Mouse (Mus musculus): Measurements from ENCODE around the gene Smarcd1. TPM values are rescaled to one million over a fixed set of nuclear protein-coding genes. Genes with fewer than 3 reads are reported as not detected.

Gene Smarcd1
- polyA plus RNA-seq, 1 experiment = 18.9 TPM

DNA sequence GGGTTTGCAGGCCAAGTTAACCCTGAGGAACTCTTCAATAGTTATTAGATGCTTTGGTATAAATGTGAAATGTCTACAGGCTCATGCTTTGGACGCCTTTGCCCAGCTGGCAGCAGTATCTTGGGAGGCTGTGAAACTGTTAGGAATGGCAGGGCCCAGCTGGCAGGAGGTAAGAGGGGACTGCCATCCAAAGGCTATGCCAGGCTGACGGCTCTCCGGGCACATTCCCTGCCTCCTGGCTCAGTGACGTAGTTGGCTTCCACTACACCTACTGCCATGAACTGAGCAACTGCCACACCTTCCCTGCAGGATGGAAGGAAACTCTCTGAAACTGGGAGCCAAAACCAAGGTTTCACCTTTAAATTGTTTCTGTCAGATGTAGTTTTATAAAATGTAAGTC lies 38.3 kb downstream of the Smarcd1 start:
- TF ChIP-seq POLR2A (IDR thresholded peaks at IDR 0.05; ENCODE audit: insufficient read length, low read depth) = no peak
- TF ChIP-seq TCF3 (IDR thresholded peaks at IDR 0.05; ENCODE audit: insufficient read length, low read depth) = no peak
- no peak for TF ChIP-seq MYOD1 (IDR thresholded peaks at IDR 0.05; ENCODE audit: control insufficient read depth in 1 of 3, insufficient read length in 2 of 3, low read depth in 2 of 3)
- no peak for TF ChIP-seq E2F4 (IDR thresholded peaks at IDR 0.05; ENCODE audit: insufficient read depth)
- no peak for TF ChIP-seq CEBPB (IDR thresholded peaks at IDR 0.05; ENCODE audit: insufficient read depth, poor library complexity, severe bottlenecking)
- no peak for TF ChIP-seq MYOG (IDR thresholded peaks at IDR 0.05; ENCODE audit: control insufficient read depth in 1 of 3, insufficient read depth in 1 of 3, insufficient read length in 2 of 3, low read depth in 2 of 3)
- TF ChIP-seq SRF (IDR thresholded peaks at IDR 0.05; ENCODE audit: control insufficient read depth, insufficient read length, low read depth) = no peak
- no peak for TF ChIP-seq USF1 (IDR thresholded peaks at IDR 0.05; ENCODE audit: low read depth)
- no peak for TF ChIP-seq REST (IDR thresholded peaks at IDR 0.05; ENCODE audit: insufficient read depth, insufficient read length)
- no peak for TF ChIP-seq POLR2AphosphoS2 (IDR thresholded peaks at IDR 0.05; ENCODE audit: insufficient read length, low read depth)
- TF ChIP-seq TCF12 (IDR thresholded peaks at IDR 0.05; ENCODE audit: insufficient read depth, poor library complexity, severe bottlenecking) = no peak
- no peak for TF ChIP-seq MAX (IDR thresholded peaks at IDR 0.05; ENCODE audit: low read depth)
- Histone ChIP-seq H3K4me2 (ENCODE audit: low read depth) (no peak overlapping the region), H3K36me3 (ENCODE audit: control insufficient read depth, insufficient read depth) (peaks cover 50% of the 10 kb centered on the region), H3ac (ENCODE audit: control insufficient read depth, insufficient read length) (no peak overlapping the region), H3K4me3 (no peak overlapping the region), H3K27me3 (ENCODE audit: control insufficient read depth, insufficient read depth, insufficient read length) (no peaks in the 10 kb centered on the region), H3K79me2 (ENCODE audit: control insufficient read depth, insufficient read depth) (no peaks in the 10 kb centered on the region)

DNA sequence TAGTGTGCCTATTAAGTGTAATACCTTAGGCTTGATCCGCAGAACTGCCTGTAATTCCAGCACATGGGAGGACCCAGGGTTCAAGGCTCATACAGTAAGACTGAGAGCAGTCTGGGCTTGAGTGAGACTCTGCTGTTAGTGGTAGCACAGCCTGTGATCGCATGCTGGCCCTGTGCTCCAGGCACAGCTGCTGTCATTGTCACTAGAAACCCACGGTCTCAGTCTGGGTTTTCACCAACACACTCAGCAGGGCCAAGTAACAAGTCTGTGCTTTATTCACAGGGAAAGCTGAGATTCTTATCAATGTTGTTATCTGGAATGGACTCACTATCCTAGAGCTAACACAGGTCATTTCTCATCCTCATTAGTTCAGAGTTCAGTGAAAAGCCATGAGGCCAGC lies 52.3 kb downstream of the Smarcd1 start:
- no peak overlapping the region for H3K4me2 ChIP-seq (ENCODE audit: low read depth)
- H3ac ChIP-seq (ENCODE audit: control insufficient read depth, insufficient read length) = no peak overlapping the region
- no peaks in the 10 kb centered on the region for H3K27me3 ChIP-seq (ENCODE audit: control insufficient read depth, insufficient read depth, insufficient read length)
- no peaks in the 10 kb centered on the region for H3K36me3 ChIP-seq (ENCODE audit: control insufficient read depth, insufficient read depth)
- H3K79me2 ChIP-seq (ENCODE audit: control insufficient read depth, insufficient read depth) = peaks cover 31% of the 10 kb centered on the region
- TF ChIP-seq POLR2AphosphoS2 (IDR thresholded peaks at IDR 0.05; ENCODE audit: insufficient read length, low read depth) (no peak), TCF3 (IDR thresholded peaks at IDR 0.05; ENCODE audit: insufficient read length, low read depth) (no peak), SRF (IDR thresholded peaks at IDR 0.05; ENCODE audit: control insufficient read depth, insufficient read length, low read depth) (no peak), POLR2A (IDR thresholded peaks at IDR 0.05; ENCODE audit: insufficient read length, low read depth) (no peak), TCF12 (IDR thresholded peaks at IDR 0.05; ENCODE audit: insufficient read depth, poor library complexity, severe bottlenecking) (no peak), MYOG (IDR thresholded peaks at IDR 0.05; ENCODE audit: control insufficient read depth in 1 of 3, insufficient read depth in 1 of 3, insufficient read length in 2 of 3, low read depth in 2 of 3) (peak in 1 of 3 experiments; percentile 50)
- H3K4me3 ChIP-seq = no peak overlapping the region

Other genes with a start within 250 kb of the Smarcd1 start
- 40.9 TPM for gene Nckap5l, start 244.4 kb upstream of the Smarcd1 start, polyA plus RNA-seq (2012; fragmentation: generic; extraction: Trizol)
- 11.8 TPM for gene Bcdin3d, start 227.4 kb upstream of the Smarcd1 start, polyA plus RNA-seq (2012; fragmentation: generic; extraction: Trizol)
- 0.40 TPM for gene Faim2, start 174.0 kb upstream of the Smarcd1 start, polyA plus RNA-seq (2012; fragmentation: generic; extraction: Trizol)
- gene Aqp2, start 123.1 kb upstream of the Smarcd1 start, polyA plus RNA-seq (2012; fragmentation: generic; extraction: Trizol) = 0.02 TPM
- 109 TPM for gene Aqp5, start 111.3 kb upstream of the Smarcd1 start, polyA plus RNA-seq (2012; fragmentation: generic; extraction: Trizol)
- gene Aqp6, start 100.7 kb upstream of the Smarcd1 start, polyA plus RNA-seq (2012; fragmentation: generic; extraction: Trizol) = not detected
- gene Racgap1, start 50.5 kb upstream of the Smarcd1 start, polyA plus RNA-seq (2012; fragmentation: generic; extraction: Trizol) = 99.0 TPM
- gene Asic1, start 31.8 kb upstream of the Smarcd1 start, polyA plus RNA-seq (2012; fragmentation: generic; extraction: Trizol) = 2.0 TPM
- gene Gm17349, start 3.4 kb downstream of the Smarcd1 start, polyA plus RNA-seq (2012; fragmentation: generic; extraction: Trizol) = not detected
- gene Gpd1, start 15.4 kb downstream of the Smarcd1 start, polyA plus RNA-seq (2012; fragmentation: generic; extraction: Trizol) = 6.9 TPM
- 410 TPM for gene Cox14, start 23.5 kb downstream of the Smarcd1 start, polyA plus RNA-seq (2012; fragmentation: generic; extraction: Trizol)
- 68.6 TPM for gene Cers5, start 70.8 kb downstream of the Smarcd1 start, polyA plus RNA-seq (2012; fragmentation: generic; extraction: Trizol)
- gene Lima1, start 173.3 kb downstream of the Smarcd1 start, polyA plus RNA-seq (2012; fragmentation: generic; extraction: Trizol) = 140 TPM